Mouse (Mus musculus) hindbrain, postnatal 0 days (tissue): ENCODE results near the gene Qprt. TPM values are rescaled to one million over a fixed set of nuclear protein-coding genes. Genes with fewer than 3 reads are reported as not detected.

Experiments
- ATAC-seq: fragments of 200-750 bp; cut with Nextera tagmentation; 2 replicates; pipeline ENCODE4 v1.8.0; 2017; ENCODE audit warnings: mild to moderate bottlenecking, moderate TSS enrichment, moderate library complexity
- DNase-seq: peaks from one replicate; pipeline ENCODE4 v3.0.0-alpha.2; 2015; ENCODE audit warnings: low spot score
- H3K27ac ChIP-seq: fragments of 300-500 bp; sonication (generic); 2 replicates; pipeline ENCODE4 v1.5.1; 2014; ENCODE audit warnings: mild to moderate bottlenecking
- H3K27me3 ChIP-seq: fragments of 300-500 bp; sonication (generic); 2 replicates; pipeline ENCODE4 v1.6.1; 2014; ENCODE audit warnings: low read length, mixed read lengths; ENCODE audit not compliant: insufficient read depth
- H3K36me3 ChIP-seq: fragments of 300-500 bp; sonication (generic); 2 replicates; pipeline ENCODE4 v1.6.1; 2014; ENCODE audit warnings: low read length, mixed read lengths; ENCODE audit not compliant: insufficient read depth
- H3K4me1 ChIP-seq: fragments of 300-500 bp; sonication (generic); 2 replicates; pipeline ENCODE4 v1.6.1; 2014; ENCODE audit warnings: antibody characterized with exemption, low read length, mixed read lengths; ENCODE audit not compliant: insufficient read depth
- H3K4me2 ChIP-seq: fragments of 300-500 bp; sonication (generic); 2 replicates; pipeline ENCODE4 v1.6.1; 2014; ENCODE audit warnings: low read depth, mild to moderate bottlenecking, low read length, moderate library complexity, mixed read lengths
- H3K4me3 ChIP-seq: fragments of 300-500 bp; sonication (generic); 2 replicates; pipeline ENCODE4 v1.5.1; 2014; ENCODE audit warnings: low read length
- H3K9ac ChIP-seq: fragments of 300-500 bp; sonication (generic); replicated peaks from 2 replicates; pipeline ENCODE4 v1.6.1; 2014; ENCODE audit warnings: mild to moderate bottlenecking, low read length, moderate library complexity, mixed read lengths
- H3K9me3 ChIP-seq: fragments of 300-500 bp; sonication (generic); 2 replicates; pipeline ENCODE4 v1.6.1; 2016; ENCODE audit warnings: low read length, mixed read lengths
- CTCF ChIP-seq: IDR thresholded peaks from 2 replicates; pipeline ENCODE4 v1.5.1; 2016; ENCODE audit warnings: antibody characterized with exemption, control low read depth, low read depth
- WGBS: fragments of 180-500 bp; shearing (Covaris S2); extraction: QIAGEN DNeasy Blood & Tissue Kit; methylation state at CpG from one replicate; pipeline ENCODE4 v1.1.7; 2014; 5-methylcytosine and 5-hydroxymethylcytosine counted together
- polyA plus RNA-seq: library from polyadenylated mRNA; unstranded; fragments of >200 nt; fragmentation: Nextera tagmentation; extraction: Ambion mirVana; gene quantifications from 2 replicates; pipeline ENCODE4 v1.2.1, GENCODE M21; 2015
- total RNA-seq: library from RNA; depleted of rRNA; stranded (reverse); fragments of >200 nt; gene quantifications from 2 replicates; pipeline ENCODE4 v1.2.3, GENCODE M21; 2014

The Qprt gene
- total and polyA plus RNA-seq, 2 experiments from 2014 or later: 1.0 to 1.8 TPM

GRCm38 (mm10) chr7:127152464-127152863 is 30.4 kb upstream of the Qprt start:
- H3K9ac ChIP-seq: no peak overlapping the region
- no peaks in the 10 kb centered on the region for H3K27me3 ChIP-seq
- no peak for TF ChIP-seq CTCF
- H3K36me3 ChIP-seq: no peaks in the 10 kb centered on the region
- no peak overlapping the region for H3K27ac ChIP-seq
- DNase-seq (no peak), ATAC-seq (no peak)
- no peaks in the 10 kb centered on the region for H3K9me3 ChIP-seq
- WGBS: 91% methylated on average over 6 of the region's 6 CpGs
- H3K4me2 ChIP-seq: no peak overlapping the region
- H3K4me1 ChIP-seq: no peaks in the 10 kb centered on the region
- H3K4me3 ChIP-seq: no peak overlapping the region

GRCm38 (mm10) chr7:127147901-127148300 is 25.9 kb upstream of the Qprt start:
- no peak for TF ChIP-seq CTCF
- WGBS: 69% methylated on average over 3 of the region's 3 CpGs
- Histone ChIP-seq H3K9me3 (no peaks in the 10 kb centered on the region), H3K4me1 (no peaks in the 10 kb centered on the region), H3K4me3 (no peak overlapping the region), H3K36me3 (no peaks in the 10 kb centered on the region), H3K9ac (no peak overlapping the region), H3K4me2 (no peak overlapping the region), H3K27me3 (no peaks in the 10 kb centered on the region), H3K27ac (no peak overlapping the region)
- no peak for ATAC-seq
- no peak for DNase-seq

DNA sequence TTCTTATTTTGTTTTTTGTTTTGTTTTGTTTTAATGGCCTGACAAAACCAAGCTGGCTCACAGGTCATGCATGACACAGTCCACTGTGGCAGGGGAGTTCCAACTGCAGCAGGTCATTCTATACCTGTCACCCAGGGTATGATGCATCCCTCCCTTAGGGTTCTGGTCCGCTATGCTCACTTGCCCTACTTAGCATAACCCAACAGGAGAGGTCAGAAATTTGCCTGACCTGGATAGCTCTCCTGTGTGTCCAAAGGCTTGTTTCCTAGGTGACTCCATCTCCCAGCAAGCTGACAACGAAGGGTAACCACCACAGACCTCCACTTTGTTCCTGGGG is 24.2 kb upstream of the Qprt start:
- no peaks in the 10 kb centered on the region for H3K9me3 ChIP-seq
- ATAC-seq (no peak), DNase-seq (no peak)
- no peaks in the 10 kb centered on the region for H3K36me3 ChIP-seq
- 51% methylated on average over 2 of the region's 2 CpGs for WGBS
- no peak overlapping the region for H3K4me2 ChIP-seq
- H3K27ac ChIP-seq: no peak overlapping the region
- H3K4me3 ChIP-seq: no peak overlapping the region
- H3K4me1 ChIP-seq: no peaks in the 10 kb centered on the region
- TF ChIP-seq CTCF: no peak
- no peaks in the 10 kb centered on the region for H3K27me3 ChIP-seq
- no peak overlapping the region for H3K9ac ChIP-seq

- Histone ChIP-seq H3K27ac (no peak overlapping the region), H3K4me1 (no peaks in the 10 kb centered on the region), H3K9ac (no peak overlapping the region), H3K4me3 (no peak overlapping the region), H3K4me2 (no peak overlapping the region), H3K27me3 (no peaks in the 10 kb centered on the region), H3K9me3 (no peaks in the 10 kb centered on the region), H3K36me3 (no peaks in the 10 kb centered on the region)
- DNase-seq (no peak), ATAC-seq (no peak)
- WGBS: 53% methylated on average over 9 of the region's 9 CpGs
- no peak for TF ChIP-seq CTCF
Measured at GRCm38 (mm10) chr7:127145387-127146266, 23.6 kb upstream of the Qprt start.

DNA sequence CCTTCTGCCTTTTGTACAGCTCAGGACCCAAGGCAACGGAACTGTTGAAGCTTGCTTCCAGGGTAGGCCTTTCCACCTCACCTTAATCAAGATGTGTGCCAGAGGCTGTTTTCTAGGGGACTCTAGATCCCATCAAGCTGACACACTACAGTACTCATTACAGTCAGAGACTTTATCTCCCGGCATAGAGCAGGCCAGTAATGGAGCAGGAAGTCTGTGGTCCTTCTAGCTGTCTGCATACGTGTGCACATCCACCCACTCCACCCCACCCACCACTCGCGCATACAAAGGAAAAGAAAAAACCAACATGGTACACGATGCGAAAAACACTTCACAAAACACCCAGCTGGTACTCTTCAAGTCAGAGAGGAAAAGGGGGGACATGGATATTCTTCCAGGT is 22.4 kb upstream of the Qprt start:
- Histone ChIP-seq H3K4me1 (no peaks in the 10 kb centered on the region), H3K9ac (no peak overlapping the region), H3K4me3 (no peak overlapping the region), H3K36me3 (no peaks in the 10 kb centered on the region), H3K4me2 (no peak overlapping the region), H3K27ac (no peak overlapping the region), H3K27me3 (no peaks in the 10 kb centered on the region), H3K9me3 (no peaks in the 10 kb centered on the region)
- no peak for ATAC-seq
- no peak for TF ChIP-seq CTCF
- WGBS: 92% methylated on average over 7 of the region's 7 CpGs
- no peak for DNase-seq

DNA sequence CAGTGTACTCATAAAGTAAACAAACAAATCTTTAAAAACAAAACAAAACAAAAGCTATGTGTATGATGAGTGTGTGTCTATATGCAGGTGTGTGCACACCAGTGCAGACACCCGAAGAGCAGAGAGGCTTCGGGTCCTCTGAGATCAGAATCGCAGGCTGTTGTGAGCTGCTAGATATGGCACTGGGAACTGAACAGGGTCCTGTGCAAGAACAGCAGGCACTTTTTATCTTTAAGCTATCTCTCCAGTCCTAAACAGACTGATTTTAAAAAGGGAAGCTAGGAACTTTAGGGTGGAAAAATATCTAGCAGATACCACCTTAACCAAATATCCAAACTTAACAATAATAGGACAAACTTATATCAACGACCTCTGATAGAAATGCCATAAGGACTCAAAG is 20.6 kb upstream of the Qprt start:
- Histone ChIP-seq H3K27me3 (no peaks in the 10 kb centered on the region), H3K4me1 (no peaks in the 10 kb centered on the region), H3K27ac (no peak overlapping the region), H3K9me3 (no peaks in the 10 kb centered on the region), H3K4me3 (no peak overlapping the region), H3K4me2 (no peak overlapping the region), H3K36me3 (no peaks in the 10 kb centered on the region), H3K9ac (no peak overlapping the region)
- no peak for ATAC-seq
- no peak for TF ChIP-seq CTCF
- DNase-seq: no peak
- 93% methylated on average over 4 of the region's 4 CpGs for WGBS

- no peak overlapping the region for H3K9ac ChIP-seq
- no peak for TF ChIP-seq CTCF
- ATAC-seq (no peak), DNase-seq (no peak)
- no peaks in the 10 kb centered on the region for H3K27me3 ChIP-seq
- no peak overlapping the region for H3K4me2 ChIP-seq
- WGBS: 44% methylated on average over 2 of the region's 2 CpGs
- H3K27ac ChIP-seq: no peak overlapping the region
- H3K36me3 ChIP-seq: no peaks in the 10 kb centered on the region
- H3K4me3 ChIP-seq: no peak overlapping the region
- H3K9me3 ChIP-seq: no peaks in the 10 kb centered on the region
- no peaks in the 10 kb centered on the region for H3K4me1 ChIP-seq
Measured at GRCm38 (mm10) chr7:127142214-127142613, 20.2 kb upstream of the Qprt start.
